Mouse (Mus musculus) CH12.LX (cell line): ENCODE measurements at regions not wholly inside any gene's neighbourhood (a gene's known extent, or its start where the extent isn't known, plus 50 kb on each side); places are given as distances from the start of the nearest gene placed in this dataset.
A peak's percentile ranks its signal among the peaks of the same experiment; 100 is the strongest.

Source experiments
- DNase-seq: peaks from one replicate; pipeline ENCODE4 v3.0.0-alpha.2; 2013; ENCODE audit errors: extremely low read depth
- H3K27ac ChIP-seq: 2 replicates; pipeline ENCODE4 v1.5.1; 2012; ENCODE audit warnings: low read depth, mild to moderate bottlenecking, control low read depth, moderate library complexity; ENCODE audit not compliant: insufficient read depth
- H3K27me3 ChIP-seq: replicated peaks from 2 replicates; pipeline ENCODE3; 2012; ENCODE audit warnings: inconsistent platforms
- H3K36me3 ChIP-seq, 2 experiments: replicated peaks in 1 of 2; 2 replicates each; pipeline versions ENCODE3 to v1.6.1; 2012; ENCODE audit warnings: inconsistent platforms in 1 of 2, low read length in 1 of 2, mild to moderate bottlenecking in 1 of 2, mixed read lengths in 1 of 2, moderate library complexity in 1 of 2; ENCODE audit not compliant: control insufficient read depth in 1 of 2, insufficient read depth in 1 of 2
- H3K4me1 ChIP-seq, 2 experiments: 2 replicates each; pipeline ENCODE4 v1.6.1; 2012; ENCODE audit warnings: inconsistent platforms in 1 of 2, moderate library complexity in 1 of 2; ENCODE audit not compliant: insufficient read depth in 2 of 2, control insufficient read depth in 1 of 2
- H3K4me2 ChIP-seq: 2 replicates; pipeline ENCODE4 v1.6.1; 2012; ENCODE audit warnings: low read depth, mild to moderate bottlenecking, control low read depth; ENCODE audit not compliant: poor library complexity, insufficient read depth, severe bottlenecking
- H3K4me3 ChIP-seq, 3 experiments: fragments of 150-350 bp in 1 of 3; sonication (generic) in 1 of 3; replicated peaks in 1 of 3; 2 replicates each; pipeline versions ENCODE3 to v1.5.1; 2011 to 2012; ENCODE audit warnings: low read depth in 2 of 3, low read length in 2 of 3, mild to moderate bottlenecking in 2 of 3, moderate library complexity in 2 of 3, control low read depth in 1 of 3, improper control_type of control experiment in 1 of 3, inconsistent platforms in 1 of 3, mixed read lengths in 1 of 3; ENCODE audit not compliant: poor library complexity in 1 of 3
- H3K79me2 ChIP-seq: replicated peaks from 2 replicates; pipeline ENCODE4 v1.6.1; 2012; ENCODE audit warnings: mild to moderate bottlenecking, moderate library complexity; ENCODE audit not compliant: control insufficient read depth, poor library complexity, insufficient read depth, severe bottlenecking; ENCODE audit errors: extremely low read depth
- H3K9ac ChIP-seq: 2 replicates; pipeline ENCODE4 v1.6.1; 2012; ENCODE audit warnings: low read depth, mild to moderate bottlenecking, control low read depth, moderate library complexity; ENCODE audit not compliant: insufficient read depth
- H3K9me3 ChIP-seq: replicated peaks from 2 replicates; pipeline ENCODE3; 2012; ENCODE audit warnings: low read length, inconsistent platforms, mixed read lengths
- BHLHE40 ChIP-seq: IDR thresholded peaks from 2 replicates; pipeline ENCODE4 v1.6.1; 2011; ENCODE audit warnings: mild to moderate bottlenecking, low read depth, low read length, improper control_type of control experiment
- CTCF ChIP-seq, 2 experiments: IDR thresholded peaks in 1 of 2; conservative IDR thresholded peaks in 1 of 2; 2 replicates each; pipeline ENCODE4 v1.5.1; 2011 to 2012; ENCODE audit warnings: low read depth in 2 of 2, low read length in 2 of 2, improper control_type of control experiment in 1 of 2, inconsistent platforms in 1 of 2, mild to moderate bottlenecking in 1 of 2, moderate library complexity in 1 of 2
- E2F4 ChIP-seq: IDR thresholded peaks from 2 replicates; pipeline ENCODE4 v1.6.1; 2011; ENCODE audit warnings: low read depth, low read length, improper control_type of control experiment; ENCODE audit not compliant: insufficient replicate concordance
- HCFC1 ChIP-seq: IDR thresholded peaks from 2 replicates; pipeline ENCODE4 v1.6.1; 2012; ENCODE audit warnings: low read depth, mild to moderate bottlenecking, inconsistent platforms, low read length, improper control_type of control experiment
- KAT2A ChIP-seq: IDR thresholded peaks from 2 replicates; pipeline ENCODE4 v1.6.1; 2012; ENCODE audit warnings: low read length, improper control_type of control experiment, inconsistent platforms; ENCODE audit not compliant: insufficient replicate concordance
- MAX ChIP-seq: IDR thresholded peaks from 2 replicates; pipeline ENCODE4 v1.6.1; 2011; ENCODE audit warnings: low read length, improper control_type of control experiment
- MAZ ChIP-seq: IDR thresholded peaks from 2 replicates; pipeline ENCODE4 v1.6.1; 2012; ENCODE audit warnings: low read depth, mild to moderate bottlenecking, inconsistent platforms, low read length, improper control_type of control experiment, moderate library complexity
- MEF2A ChIP-seq: IDR thresholded peaks from 2 replicates; pipeline ENCODE4 v1.6.1; 2014; ENCODE audit warnings: low read depth, mild to moderate bottlenecking, inconsistent platforms, low read length, improper control_type of control experiment, borderline replicate concordance
- MXI1 ChIP-seq: IDR thresholded peaks from 2 replicates; pipeline ENCODE4 v1.6.1; 2011; ENCODE audit warnings: mild to moderate bottlenecking, low read depth, low read length, improper control_type of control experiment
- MYC ChIP-seq: IDR thresholded peaks from 2 replicates; pipeline ENCODE4 v1.6.1; 2011; ENCODE audit warnings: low read depth, mild to moderate bottlenecking, improper control_type of control experiment, low read length
- RAD21 ChIP-seq: IDR thresholded peaks from 2 replicates; pipeline ENCODE4 v1.6.1; 2011; ENCODE audit warnings: low read depth, mild to moderate bottlenecking, low read length, improper control_type of control experiment, moderate library complexity
- SMC3 ChIP-seq: IDR thresholded peaks from 2 replicates; pipeline ENCODE4 v1.6.1; 2011; ENCODE audit warnings: low read depth, low read length, improper control_type of control experiment
- ZC3H11A ChIP-seq: IDR thresholded peaks from 2 replicates; pipeline ENCODE4 v1.6.1; 2012; ENCODE audit warnings: low read depth, mild to moderate bottlenecking, inconsistent platforms, low read length, improper control_type of control experiment
- ZKSCAN1 ChIP-seq: IDR thresholded peaks from 2 replicates; pipeline ENCODE4 v1.6.1; 2012; ENCODE audit warnings: low read depth, inconsistent platforms, low read length, improper control_type of control experiment, borderline replicate concordance
- dilution Hi-C: fragments of 300-500 bp; cut with MboI; formaldehyde crosslinking; loops from 2 replicates; pipeline ENCODE4 v1.14.3; 2020; ENCODE audit warnings: low sequenced_read_pairs; ENCODE audit not compliant: extremely low pct_unique_long_range_greater_than_20kb, extremely low pct_ligation_motif_present
- in situ Hi-C: fragments of 300-500 bp; cut with MboI; formaldehyde crosslinking; loops from 3 replicates; pipeline ENCODE4 v1.14.3; 2019; ENCODE audit warnings: low sequenced_read_pairs, low pct_ligation_motif_present, low pct_unique_long_range_greater_than_20kb, mixed read lengths

- Histone ChIP-seq H3K9ac (no peak overlapping the region), H3K27ac (no peak overlapping the region), H3K36me3 (no peaks in the 10 kb centered on the region), H3K79me2 (no peaks in the 10 kb centered on the region), H3K4me2 (no peak overlapping the region), H3K4me3 (no peak overlapping the region), H3K9me3 (no peaks in the 10 kb centered on the region), H3K4me1 (no peaks in the 10 kb centered on the region), H3K27me3 (no peaks in the 10 kb centered on the region)
- no peak for TF ChIP-seq MXI1
- dilution Hi-C loops (no loop called here), in situ Hi-C loops (no loop called here)
- no peak for DNase-seq
These were observed 72.7 kb upstream of the Gprin3 start for GRCm38 (mm10) chr6:59498800-59499199.

DNA sequence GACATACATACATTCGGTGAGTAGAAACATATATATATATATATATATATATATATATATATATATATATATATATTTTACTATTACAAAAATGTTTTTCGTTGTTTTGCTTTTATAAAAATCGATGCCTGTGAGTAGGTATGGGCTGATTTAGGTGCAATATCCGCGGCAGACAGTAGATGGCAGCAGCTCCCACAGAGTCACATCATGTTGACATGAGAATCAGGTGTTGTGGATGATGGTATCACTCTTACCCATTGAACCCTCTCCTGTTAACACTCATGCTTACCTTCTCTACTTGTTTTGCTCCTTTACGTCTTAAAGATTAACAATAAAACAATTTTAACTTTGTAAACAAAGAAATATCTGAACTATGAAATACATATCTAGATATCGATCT is 72.0 kb upstream of the Gprin3 start:
- no peak overlapping the region for H3K4me3 ChIP-seq
- no peaks in the 10 kb centered on the region for H3K4me1 ChIP-seq
- dilution Hi-C loops: no loop called here
- no peaks in the 10 kb centered on the region for H3K79me2 ChIP-seq
- TF ChIP-seq RAD21 (peak; percentile 69), MAZ (no peak), ZKSCAN1 (no peak), E2F4 (no peak), CTCF (conservative IDR thresholded peaks at IDR 0.05 in 1 of 2, IDR thresholded peaks at IDR 0.05 in 1 of 2; ENCODE audit: low read depth in 2 of 2, low read length in 2 of 2) (peak; percentile 68 to 71), HCFC1 (no peak), SMC3 (peak; percentile 51)
- no peak overlapping the region for H3K9ac ChIP-seq
- H3K9me3 ChIP-seq: no peaks in the 10 kb centered on the region
- no peak overlapping the region for H3K4me2 ChIP-seq
- in situ Hi-C loops: no loop called here
- H3K36me3 ChIP-seq: no peaks in the 10 kb centered on the region
- no peak overlapping the region for H3K27ac ChIP-seq
- DNase-seq: peak; percentile 71
- no peaks in the 10 kb centered on the region for H3K27me3 ChIP-seq

DNA sequence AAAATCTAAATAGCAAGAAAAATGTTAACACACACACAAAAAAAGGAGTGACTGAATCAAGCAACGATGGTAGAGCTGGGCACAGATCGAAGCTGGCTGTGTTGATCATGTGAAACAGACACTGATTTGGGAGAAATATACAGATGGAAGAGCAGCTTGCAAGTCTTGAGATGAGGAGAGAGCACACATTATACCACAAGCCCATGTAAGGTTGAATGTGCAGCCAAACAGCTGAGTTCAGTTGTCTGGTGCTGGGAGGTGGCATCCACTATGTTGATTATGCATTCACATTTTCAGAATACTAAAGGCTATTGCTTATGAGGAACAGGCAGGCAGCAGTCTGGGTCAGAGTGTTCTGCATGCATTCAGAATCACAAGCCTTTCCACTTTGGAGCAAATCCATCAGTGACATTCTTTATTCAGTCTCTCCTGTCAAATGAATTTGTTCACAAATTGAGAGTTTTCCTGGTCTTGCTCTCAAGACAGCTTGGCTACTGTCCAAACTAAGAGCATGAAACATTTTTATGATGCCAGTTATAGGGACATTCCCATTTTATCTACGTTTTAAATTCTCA is 63.0 kb upstream of the Gprin3 start:
- no peak overlapping the region for H3K27ac ChIP-seq
- peaks cover 0 to 2% of the 10 kb centered on the region in 2 experiments; a peak in 2 of 4 replicates for H3K4me1 ChIP-seq
- dilution Hi-C loops: no loop called here
- no peak overlapping the region for H3K4me2 ChIP-seq
- no peaks in the 10 kb centered on the region for H3K79me2 ChIP-seq
- H3K9me3 ChIP-seq: peaks cover 3% of the 10 kb centered on the region
- H3K27me3 ChIP-seq: no peaks in the 10 kb centered on the region
- no peak for DNase-seq
- no peak overlapping the region for H3K4me3 ChIP-seq
- in situ Hi-C loops: loop anchor here (10.0 kb wide), 1 partner anchor 234 kb away; no protein-coding TSS in a partner anchor
- H3K36me3 ChIP-seq: no peaks in the 10 kb centered on the region
- H3K9ac ChIP-seq: no peak overlapping the region
- TF ChIP-seq ZC3H11A (no peak), HCFC1 (no peak), MYC (no peak), BHLHE40 (no peak), KAT2A (no peak), MEF2A (no peak), MAX (no peak)
- TF ChIP-seq, all 38 proteins: peak for 0
